7 mouse cellular contexts compared by ENCODE assay signal in genomic region chr10:7725751-7726500, GRCm38 (mm10). TPM values are rescaled to one million over a fixed set of nuclear protein-coding genes. Genes with fewer than 3 reads are reported as not detected.
A peak's percentile ranks its signal among the peaks of the same experiment; 100 is the strongest.
DNase-seq lines count a peak whose midpoint lies in the region; ATAC-seq lines count a peak whose summit lies in the region.

Katna1 (plus strand) TSS chr10:7726000.

- no peaks in the 10 kb centered on the region for H3K36me3 ChIP-seq in intestine, embryonic 15.5 days
- no peaks in the 10 kb centered on the region for H3K36me3 ChIP-seq in midbrain, embryonic 10.5 days

- peak; percentile 99 for ATAC-seq in intestine, embryonic 15.5 days

- peak within 1 kb of the TSS; percentile 81 for H3K4me3 ChIP-seq in intestine, embryonic 15.5 days (replicated peaks)
- H3K4me3 ChIP-seq in midbrain, embryonic 10.5 days: peak within 1 kb of the TSS; percentile 88

- H3K4me1 ChIP-seq in intestine, embryonic 15.5 days (replicated peaks): peaks cover 4% of the 10 kb centered on the region; the same call in 1 of the 2 replicates
- H3K4me1 ChIP-seq in midbrain, embryonic 10.5 days: peaks cover 17% of the 10 kb centered on the region

- no peaks in the 10 kb centered on the region for H3K27me3 ChIP-seq in intestine, embryonic 15.5 days (replicated peaks)
- H3K27me3 ChIP-seq in midbrain, embryonic 10.5 days (ENCODE audit: low read depth, poor library complexity, severe bottlenecking): no peaks in the 10 kb centered on the region

- H3K9me3 ChIP-seq in intestine, embryonic 15.5 days: no peaks in the 10 kb centered on the region
- no peaks in the 10 kb centered on the region for H3K9me3 ChIP-seq in midbrain, embryonic 10.5 days (replicated peaks)

- H3K9ac ChIP-seq in intestine, embryonic 15.5 days: peak within 1 kb of the TSS; percentile 80

- under 1% methylated on average over 49 of the region's 49 CpGs for WGBS in intestine, embryonic 15.5 days
- WGBS in midbrain, embryonic 10.5 days: under 1% methylated on average over 49 of the region's 49 CpGs

- DNase-seq in adrenal gland, adult 2 months: peak; percentile 95
- peak; percentile 95 for DNase-seq in embryo, embryonic 11.5 days (ENCODE audit: low read depth, low spot score)
- peak; percentile 86 to 90 for DNase-seq in gastrocnemius, postnatal 36 days
- DNase-seq in left cerebral cortex, postnatal 25 days (ENCODE audit: low spot score in 2 of 2): peak; percentile 91 to 93
- peak; percentile 95 for DNase-seq in midbrain, embryonic 10.5 days (ENCODE audit: low spot score)
- DNase-seq in right cerebral cortex, postnatal 4 days: peak; percentile 92

- intact Hi-C loops in gastrocnemius, postnatal 36 days (cut with DNase I): no loop called here
- intact Hi-C loops in left cerebral cortex, postnatal 25 days (cut with DNase I): no loop called here

- H3K4me2 ChIP-seq in intestine, embryonic 15.5 days (replicated peaks): peak within 1 kb of the TSS; percentile 75

- peak within 1 kb of the TSS; percentile 72 for H3K27ac ChIP-seq in intestine, embryonic 15.5 days
- peak within 1 kb of the TSS; percentile 89 for H3K27ac ChIP-seq in midbrain, embryonic 10.5 days (replicated peaks)

RNA-seq across cellular contexts. Expression of gene Katna1, which starts in this region (rescaled TPM):
- total RNA-seq in adrenal gland, adult 2 months (2021): 10 to 100 TPM; 28.5 to 31.3 TPM
- 0.74 and 1.2 TPM in 2 replicates for polyA plus RNA-seq in adrenal gland, adult 2 months (2012; rRNA removed)
- 10 to 100 TPM; 10.4 to 10.8 TPM for total RNA-seq in gastrocnemius, postnatal 36 days (2021)
- 52.6 and 57.9 TPM in 2 replicates for polyA plus RNA-seq in intestine, embryonic 15.5 days (2015; fragmentation: Nextera tagmentation; extraction: Ambion mirVana)
- 10 to 100 TPM; 15.6 to 16.3 TPM for total RNA-seq in left cerebral cortex, postnatal 25 days (2021)
- 66.9 and 68.4 TPM in 2 replicates for polyA plus RNA-seq in midbrain, embryonic 10.5 days (2016; fragmentation: Nextera tagmentation; extraction: Ambion mirVana)

Comparison
In these comparisons a context has a peak if more than half of its experiments do, and no peak if none do; other contexts are left out.
1. Peak in every context shown above with its lines: DNase-seq, ATAC-seq, H3K4me3 ChIP-seq and H3K27ac ChIP-seq.
2. RNA of gene Katna1 (polyA plus RNA-seq): 66.9 to 68.4 TPM in midbrain, embryonic 10.5 days and 52.6 to 57.9 TPM in intestine, embryonic 15.5 days; 0.74 to 1.2 TPM in adrenal gland, adult 2 months; every median in the first group is over 10 times any median in the second.